Mouse (Mus musculus): Measurements from ENCODE around the gene Atp2a1. TPM values are rescaled to one million over a fixed set of nuclear protein-coding genes. Genes with fewer than 3 reads are reported as not detected.

Atp2a1 gene
- total and polyA plus RNA-seq, 3 experiments = 0.38 to 0.74 TPM; not detected in 1

DNA sequence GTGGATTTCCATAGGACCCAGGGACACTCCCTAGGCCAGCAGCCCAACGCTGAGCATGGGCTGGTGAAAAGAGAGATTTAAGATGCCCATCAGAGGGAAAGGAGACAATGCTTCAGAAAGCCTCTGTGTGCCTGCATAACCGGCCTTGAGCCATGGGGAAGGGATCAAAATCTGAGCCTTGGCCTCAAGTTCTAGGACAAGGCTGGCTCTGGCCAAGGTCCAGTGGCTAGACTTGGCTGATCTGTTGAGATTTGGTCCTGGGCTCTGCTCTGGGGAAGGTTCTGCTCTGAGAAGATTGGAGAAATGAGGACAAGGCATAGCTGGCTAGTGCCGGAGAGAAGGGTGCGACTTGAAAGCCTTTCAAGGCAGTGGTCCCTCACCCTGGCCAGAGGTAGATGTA lies 51.8 kb downstream of the Atp2a1 start:
- DNase-seq (ENCODE audit: extremely low read depth) = no peak
- Histone ChIP-seq H3K9ac (ENCODE audit: insufficient read depth, low read depth) (no peak overlapping the region), H3K9me3 (replicated peaks; ENCODE audit: low read length) (no peaks in the 10 kb centered on the region), H3K4me2 (ENCODE audit: insufficient read depth, low read depth, poor library complexity, severe bottlenecking) (no peak overlapping the region), H3K4me3 (replicated peaks in 1 of 3; ENCODE audit: low read depth in 2 of 3, low read length in 2 of 3, poor library complexity in 1 of 3) (no peak overlapping the region), H3K79me2 (replicated peaks; ENCODE audit: control insufficient read depth, extremely low read depth, insufficient read depth, poor library complexity, severe bottlenecking) (peaks cover 27% of the 10 kb centered on the region), H3K27me3 (replicated peaks) (no peaks in the 10 kb centered on the region), H3K4me1 (ENCODE audit: control insufficient read depth in 1 of 2, insufficient read depth in 2 of 2) (peaks cover 23 to 43% of the 10 kb centered on the region in 2 experiments), H3K27ac (ENCODE audit: insufficient read depth, low read depth) (no peak overlapping the region), H3K36me3 (replicated peaks in 1 of 2; ENCODE audit: control insufficient read depth in 1 of 2, insufficient read depth in 1 of 2, low read length in 1 of 2) (peaks cover 51 to 68% of the 10 kb centered on the region in 2 experiments)
- in situ Hi-C loops (cut with MboI; ENCODE audit: low pct_ligation_motif_present, low pct_unique_long_range_greater_than_20kb, low sequenced_read_pairs) (no loop called here), dilution Hi-C loops (cut with MboI; ENCODE audit: extremely low pct_ligation_motif_present, extremely low pct_unique_long_range_greater_than_20kb, low sequenced_read_pairs) (no loop called here)
- no peak for TF ChIP-seq USF1 (IDR thresholded peaks at IDR 0.05; ENCODE audit: low read depth, low read length)
- no peak for TF ChIP-seq BHLHE40 (IDR thresholded peaks at IDR 0.05; ENCODE audit: low read depth, low read length)
- TF ChIP-seq MEF2A (IDR thresholded peaks at IDR 0.05; ENCODE audit: borderline replicate concordance, low read depth, low read length) = no peak
- no peak for TF ChIP-seq POLR2AphosphoS2 (IDR thresholded peaks at IDR 0.05; ENCODE audit: low read depth, low read length)
- TF ChIP-seq GABPA (IDR thresholded peaks at IDR 0.05; ENCODE audit: insufficient replicate concordance, low read depth, low read length) = no peak
- no peak for TF ChIP-seq NRF1 (IDR thresholded peaks at IDR 0.05; ENCODE audit: low read depth, low read length)

DNA sequence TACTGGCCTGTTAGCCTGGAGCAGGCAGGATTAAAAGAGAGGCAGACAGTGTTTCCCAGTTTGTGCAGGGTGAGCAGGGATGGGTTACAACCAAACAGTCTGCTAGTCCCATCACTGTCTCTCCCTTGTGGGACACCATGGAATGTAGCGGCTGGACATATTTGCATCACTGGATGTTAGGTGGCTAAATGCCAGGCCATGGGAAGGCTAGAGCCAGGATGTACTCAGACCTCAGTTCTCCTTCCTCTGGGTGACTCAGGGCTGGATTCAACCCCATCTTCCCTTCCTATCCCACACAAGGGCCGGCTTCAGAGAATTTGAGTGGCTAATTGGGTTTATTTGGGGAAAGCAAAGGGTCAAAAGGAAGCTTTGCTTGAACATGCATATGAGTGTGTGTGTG lies 54.2 kb downstream of the Atp2a1 start:
- no peak for TF ChIP-seq CHD2 (IDR thresholded peaks at IDR 0.05; ENCODE audit: low read length)
- TF ChIP-seq POLR2A (IDR thresholded peaks at IDR 0.05; ENCODE audit: low read depth, low read length) = no peak
- TF ChIP-seq CTCF (conservative IDR thresholded peaks at IDR 0.05 in 1 of 2, IDR thresholded peaks at IDR 0.05 in 1 of 2; ENCODE audit: low read depth in 2 of 2, low read length in 2 of 2) = no peak
- TF ChIP-seq BHLHE40 (IDR thresholded peaks at IDR 0.05; ENCODE audit: low read depth, low read length) = no peak
- no peak for TF ChIP-seq NELFE (IDR thresholded peaks at IDR 0.05; ENCODE audit: low read depth, low read length)
- no peak for TF ChIP-seq ZC3H11A (IDR thresholded peaks at IDR 0.05; ENCODE audit: low read depth, low read length)
- no peak for TF ChIP-seq CHD1 (IDR thresholded peaks at IDR 0.05; ENCODE audit: low read depth, low read length)
- TF ChIP-seq RAD21 (IDR thresholded peaks at IDR 0.05; ENCODE audit: low read depth, low read length) = no peak
- TF ChIP-seq JUND (conservative IDR thresholded peaks at IDR 0.05; ENCODE audit: low read depth, low read length) = no peak
- TF ChIP-seq JUN (IDR thresholded peaks at IDR 0.05; ENCODE audit: insufficient read depth, low read depth, low read length) = no peak
- TF ChIP-seq ZNF384 (IDR thresholded peaks at IDR 0.05; ENCODE audit: low read depth, low read length) = no peak
- no peak for TF ChIP-seq SMC3 (IDR thresholded peaks at IDR 0.05; ENCODE audit: low read depth, low read length)
- no peak for TF ChIP-seq ZMIZ1 (IDR thresholded peaks at IDR 0.05; ENCODE audit: low read depth, low read length)
- no peak for TF ChIP-seq MEF2A (IDR thresholded peaks at IDR 0.05; ENCODE audit: borderline replicate concordance, low read depth, low read length)
- TF ChIP-seq POLR2AphosphoS2 (IDR thresholded peaks at IDR 0.05; ENCODE audit: low read depth, low read length) = no peak
- H3K36me3 ChIP-seq (replicated peaks in 1 of 2; ENCODE audit: control insufficient read depth in 1 of 2, insufficient read depth in 1 of 2, low read length in 1 of 2) = peaks cover 51 to 72% of the 10 kb centered on the region in 2 experiments
- DNase-seq (ENCODE audit: extremely low read depth) = no peak
- no peak overlapping the region for H3K4me2 ChIP-seq (ENCODE audit: insufficient read depth, low read depth, poor library complexity, severe bottlenecking)
- H3K4me1 ChIP-seq (ENCODE audit: control insufficient read depth in 1 of 2, insufficient read depth in 2 of 2) = peaks cover 13 to 33% of the 10 kb centered on the region in 2 experiments
- H3K79me2 ChIP-seq (replicated peaks; ENCODE audit: control insufficient read depth, extremely low read depth, insufficient read depth, poor library complexity, severe bottlenecking) = peaks cover 14% of the 10 kb centered on the region
- no peaks in the 10 kb centered on the region for H3K9me3 ChIP-seq (replicated peaks; ENCODE audit: low read length)
- in situ Hi-C loops (cut with MboI; ENCODE audit: low pct_ligation_motif_present, low pct_unique_long_range_greater_than_20kb, low sequenced_read_pairs) (no loop called here), dilution Hi-C loops (cut with MboI; ENCODE audit: extremely low pct_ligation_motif_present, extremely low pct_unique_long_range_greater_than_20kb, low sequenced_read_pairs) (no loop called here)
- no peak overlapping the region for H3K4me3 ChIP-seq (replicated peaks in 1 of 3; ENCODE audit: low read depth in 2 of 3, low read length in 2 of 3, poor library complexity in 1 of 3)
- H3K27me3 ChIP-seq (replicated peaks) = no peaks in the 10 kb centered on the region
- no peak overlapping the region for H3K27ac ChIP-seq (ENCODE audit: insufficient read depth, low read depth)
- H3K9ac ChIP-seq (ENCODE audit: insufficient read depth, low read depth) = no peak overlapping the region

All from CH12.LX (cell line).